Mouse (Mus musculus): ENCODE data around the gene Pank2. TPM values are rescaled to one million over a fixed set of nuclear protein-coding genes. Genes with fewer than 3 reads are reported as not detected.
"Not testable (repeated sequence)": the region's sequence is repeated elsewhere in the genome, so short reads cannot be mapped to it uniquely, and the experiment has no call there.

Gene Pank2
- total RNA-seq (2021): 10 to 100 TPM; 27.2 to 28.2 TPM
- long read RNA-seq, experiment 1, full-length matches to known transcripts: 13 of 46 reads
- long read RNA-seq, experiment 1, partial matches to known transcripts: 5 of 46 reads
- long read RNA-seq, experiment 1, other reads (novel, unspliced or antisense): 28 of 46 reads
- long read RNA-seq, experiment 2, full-length matches to known transcripts: 16 of 35 reads
- long read RNA-seq, experiment 2, partial matches to known transcripts: 2 of 35 reads
- long read RNA-seq, experiment 2, other reads (novel, unspliced or antisense): 17 of 35 reads

GRCm38 (mm10) chr2:131262213-131262672, at the start of gene Pank2:
Pank2 (plus strand) TSS chr2:131262495.
- intact Hi-C loops (cut with DNase I): loop anchor here (5.0 to 10.0 kb wide), 2 partner anchors 250 to 297 kb away; no protein-coding TSS in a partner anchor

GRCm38 (mm10) chr2:131213773-131214172, 48.5 kb upstream of the Pank2 start:
- intact Hi-C loops (cut with DNase I): loop anchor here (2.0 kb wide), 1 partner anchor 39 kb away; no protein-coding TSS in a partner anchor
- DNase-seq: no peak

More at GRCm38 (mm10) chr2:131262213-131262672, at the start of gene Pank2:
- DNase-seq: peak; percentile 96 to 97

GRCm38 (mm10) chr2:131215941-131216858, 46.1 kb upstream of the Pank2 start:
- DNase-seq: peak; percentile 16 to 48
- intact Hi-C loops (cut with DNase I): loop anchor here (2.0 kb wide), 2 partner anchors 19 to 37 kb away; partner anchors contain the start of gene Mavs

- intact Hi-C loops (cut with DNase I): no loop called here
- no peak for DNase-seq
These were observed 42.3 kb upstream of the Pank2 start for GRCm38 (mm10) chr2:131220030-131220429.

- DNase-seq: no peak
- intact Hi-C loops (cut with DNase I): no loop called here
These were observed 40.3 kb upstream of the Pank2 start for GRCm38 (mm10) chr2:131221853-131222515.

GRCm38 (mm10) chr2:131222562-131222961, 39.7 kb upstream of the Pank2 start:
- intact Hi-C loops (cut with DNase I): no loop called here
- peak in 1 of 2 experiments; percentile 26 for DNase-seq

- DNase-seq: no peak
- intact Hi-C loops (cut with DNase I): no loop called here
These were observed 38.7 kb upstream of the Pank2 start for GRCm38 (mm10) chr2:131223569-131223968.

GRCm38 (mm10) chr2:131225178-131225577, 37.1 kb upstream of the Pank2 start:
- intact Hi-C loops (cut with DNase I): no loop called here
- DNase-seq: no peak

- intact Hi-C loops (cut with DNase I); DNase-seq: not testable (repeated sequence)
These were observed 35.6 kb upstream of the Pank2 start for GRCm38 (mm10) chr2:131226669-131227068.

- no peak for DNase-seq
- intact Hi-C loops (cut with DNase I): no loop called here
These were observed 35.1 kb upstream of the Pank2 start for GRCm38 (mm10) chr2:131227243-131227642.

- DNase-seq: no peak
- intact Hi-C loops (cut with DNase I): no loop called here
These were observed 29.7 kb upstream of the Pank2 start for GRCm38 (mm10) chr2:131232558-131232957.

- intact Hi-C loops (cut with DNase I): loop anchor here (2.0 kb wide), 1 partner anchor 17 kb away; no protein-coding TSS in a partner anchor
- peak; percentile 95 to 96 for DNase-seq
These were observed 28.8 kb upstream of the Pank2 start, which contains the start of gene Mavs for GRCm38 (mm10) chr2:131233307-131234126. Mavs (plus strand) TSS chr2:131234063.

- peak; percentile 50 to 52 for DNase-seq
- intact Hi-C loops (cut with DNase I): loop anchor here (2.0 kb wide), 1 partner anchor 17 kb away; no protein-coding TSS in a partner anchor
These were observed 28.1 kb upstream of the Pank2 start for GRCm38 (mm10) chr2:131234127-131234650.

- no peak for DNase-seq
- intact Hi-C loops (cut with DNase I): loop anchor here (2.0 kb wide), 1 partner anchor 18 kb away; no protein-coding TSS in a partner anchor
These were observed 27.2 kb upstream of the Pank2 start for GRCm38 (mm10) chr2:131234970-131235635.

GRCm38 (mm10) chr2:131242180-131242579, 20.1 kb upstream of the Pank2 start:
- intact Hi-C loops (cut with DNase I): no loop called here
- DNase-seq: no peak

GRCm38 (mm10) chr2:131242929-131243328, 19.4 kb upstream of the Pank2 start:
- intact Hi-C loops (cut with DNase I): no loop called here
- DNase-seq: no peak

- intact Hi-C loops (cut with DNase I): loop anchor here (1.0 to 2.0 kb wide), 3 partner anchors 39 to 159 kb away; no protein-coding TSS in a partner anchor
- DNase-seq: peak; percentile 68 to 77
These were observed 8.5 kb upstream of the Pank2 start for GRCm38 (mm10) chr2:131253681-131254328.

- DNase-seq: no peak
- intact Hi-C loops (cut with DNase I): loop anchor here (1.0 to 2.0 kb wide), 2 partner anchors 76 to 159 kb away; no protein-coding TSS in a partner anchor
These were observed 8.0 kb upstream of the Pank2 start for GRCm38 (mm10) chr2:131254329-131254713.
